7 mouse cellular contexts compared by ENCODE assay signal in genomic region chr17:55957168-55957567, GRCm38 (mm10). TPM values are rescaled to one million over a fixed set of nuclear protein-coding genes. Genes with fewer than 3 reads are reported as not detected.
DNase-seq lines count a peak whose midpoint lies in the region; ATAC-seq and TF ChIP-seq lines count a peak whose summit lies in the region.

No protein-coding gene starts in this region.

- no peak overlapping the region for H3K27ac ChIP-seq in MEL (ENCODE audit: control insufficient read depth, low read depth, low read length)
- H3K27ac ChIP-seq in bone marrow, adult 2 months (ENCODE audit: control insufficient read depth, insufficient read depth, low read depth, low read length, poor library complexity) = no peak overlapping the region
- peak overlapping the region; percentile 58; the same call in 1 of the 2 replicates for H3K27ac ChIP-seq in hindbrain, embryonic 13.5 days

- peaks cover 6 to 15% of the 10 kb centered on the region in 2 experiments; a peak in 3 of 4 replicates for H3K4me1 ChIP-seq in MEL (ENCODE audit: control insufficient read depth in 1 of 2, insufficient read depth in 2 of 2, low read length in 2 of 2)
- H3K4me1 ChIP-seq in bone marrow, adult 2 months (ENCODE audit: control insufficient read depth, insufficient read depth, low read length) = peaks cover 1% of the 10 kb centered on the region; the same call in 1 of the 2 replicates
- peaks cover 43% of the 10 kb centered on the region for H3K4me1 ChIP-seq in hindbrain, embryonic 13.5 days (replicated peaks)

- H3K79me2 ChIP-seq in MEL (ENCODE audit: control insufficient read depth, insufficient read depth, low read length, poor library complexity) = peaks cover 10% of the 10 kb centered on the region

- 0 out of 2 replicates have a peak, but pooled peaks have one; percentile 38 for ATAC-seq in erythroid progenitor cell, adult 5-6 weeks (replicated peaks; ENCODE audit: low FRiP score, poor library complexity, severe bottlenecking)
- ATAC-seq in hindbrain, embryonic 13.5 days (ENCODE audit: low FRiP score) = no peak
- peak; percentile 43 for ATAC-seq in megakaryocyte progenitor cell, adult 5-6 weeks (replicated peaks; ENCODE audit: poor library complexity)

- no peak; a peak in 1 of 4 replicates for TF ChIP-seq POLR2A in MEL (IDR thresholded peaks at IDR 0.05; ENCODE audit: control insufficient read depth in 1 of 2, insufficient read depth in 1 of 2, low read depth in 1 of 2, low read length in 2 of 2, poor library complexity in 1 of 2)
- TF ChIP-seq POLR2A in bone marrow, adult 2 months (IDR thresholded peaks at IDR 0.05; ENCODE audit: borderline replicate concordance, control insufficient read depth, low read depth, low read length) = no peak

- H3K9ac ChIP-seq in MEL (ENCODE audit: control insufficient read depth, low read depth, low read length, poor library complexity, severe bottlenecking) = no peak overlapping the region
- H3K9ac ChIP-seq in hindbrain, embryonic 13.5 days = peak overlapping the region; percentile 59; the same call in 1 of the 2 replicates

- peak; percentile 79 for DNase-seq in MEL (ENCODE audit: low read depth, low spot score)
- peak; percentile 74 to 86 for DNase-seq in layer of hippocampus, postnatal 25 days (ENCODE audit: extremely low spot score in 1 of 2, low spot score in 1 of 2)
- DNase-seq in right cerebral cortex, postnatal 4 days = peak; percentile 84

- peak; percentile 88 for TF ChIP-seq RAD21 in MEL (IDR thresholded peaks at IDR 0.05; ENCODE audit: low read depth, low read length)

- peak; percentile 83 to 89 (median 87) for TF ChIP-seq CTCF in MEL (IDR thresholded peaks at IDR 0.05 in 2 of 3, conservative IDR thresholded peaks at IDR 0.05 in 1 of 3; ENCODE audit: control insufficient read depth in 1 of 3, insufficient read depth in 1 of 3, low read depth in 2 of 3, low read length in 3 of 3, poor library complexity in 1 of 3, severe bottlenecking in 1 of 3)
- peak; percentile 84 for TF ChIP-seq CTCF in bone marrow, adult 2 months (IDR thresholded peaks at IDR 0.05; ENCODE audit: control insufficient read depth, insufficient read depth, low read length)

- peaks cover 0 to 1% of the 10 kb centered on the region in 2 experiments; a peak in 2 of 4 replicates for H3K27me3 ChIP-seq in MEL (ENCODE audit: control insufficient read depth in 1 of 2, insufficient read depth in 2 of 2, low read length in 2 of 2)
- peaks cover 23% of the 10 kb centered on the region for H3K27me3 ChIP-seq in hindbrain, embryonic 13.5 days

- peak overlapping the region; percentile 65 for H3K4me2 ChIP-seq in hindbrain, embryonic 13.5 days

- peaks cover 0 to 5% of the 10 kb centered on the region in 2 experiments; a peak in 1 of 4 replicates for H3K36me3 ChIP-seq in MEL (ENCODE audit: control insufficient read depth in 1 of 2, insufficient read depth in 2 of 2, low read length in 2 of 2)
- H3K36me3 ChIP-seq in hindbrain, embryonic 13.5 days = peaks cover 16% of the 10 kb centered on the region

- H3K9me3 ChIP-seq in MEL (replicated peaks; ENCODE audit: insufficient read depth, low read length) = no peaks in the 10 kb centered on the region
- no peaks in the 10 kb centered on the region for H3K9me3 ChIP-seq in hindbrain, embryonic 13.5 days

- no peak for TF ChIP-seq EP300 in MEL (IDR thresholded peaks at IDR 0.05; ENCODE audit: low read depth in 1 of 2, low read length in 2 of 2)

- H3K4me3 ChIP-seq in MEL (ENCODE audit: control insufficient read depth in 1 of 2, insufficient read depth in 1 of 2, low read depth in 2 of 2, low read length in 2 of 2) = peak overlapping the region in 1 of 2 experiments; percentile 38; a peak in 1 of 4 replicates
- H3K4me3 ChIP-seq in bone marrow, adult 2 months (replicated peaks; ENCODE audit: control insufficient read depth, low read depth, low read length) = no peak overlapping the region
- H3K4me3 ChIP-seq in hindbrain, embryonic 13.5 days = no peak overlapping the region

- WGBS in bone marrow, adult 2 months = 29% methylated on average over 9 of the region's 9 CpGs
- 15% methylated on average over 9 of the region's 9 CpGs for WGBS in hindbrain, embryonic 13.5 days

TF ChIP-seq in MEL, 35 proteins besides CTCF, POLR2A, EP300 and RAD21 (continues in another document):
- TF ChIP-seq JUND (IDR thresholded peaks at IDR 0.05; ENCODE audit: low read depth, low read length) = no peak
- TF ChIP-seq BHLHE40 (IDR thresholded peaks at IDR 0.05; ENCODE audit: borderline replicate concordance, low read depth, low read length) = 0 out of 2 replicates have a peak, but pooled peaks have one; percentile 26
- no peak for TF ChIP-seq POLR2AphosphoS2 (IDR thresholded peaks at IDR 0.05; ENCODE audit: low read length)
- TF ChIP-seq TCF12 (IDR thresholded peaks at IDR 0.05; ENCODE audit: low read depth, low read length) = peak; percentile 24; the same call in 1 of the 2 replicates
- peak; percentile 45; the same call in 1 of the 2 replicates for TF ChIP-seq HCFC1 (IDR thresholded peaks at IDR 0.05; ENCODE audit: low read depth, low read length)

RNA-seq across cellular contexts. Expression of gene Yju2, which starts 1.7 kb away (rescaled TPM):
- 17.6 and 18.6 TPM in 2 replicates for total RNA-seq in MEL (2012; rRNA removed)
- 10 to 100 TPM; 25.2 to 91.8 TPM for polyA plus RNA-seq in MEL (2012; ENCODE audit: insufficient read depth in 1 of 2, insufficient read length in 2 of 2, low read depth in 1 of 2, low replicate concordance in 2 of 2, missing spikeins in 1 of 2)
- polyA plus RNA-seq in bone marrow, adult 2 months (2011; ENCODE audit: insufficient read depth, insufficient read length, low replicate concordance, missing spikeins) = 9.3 and 12.3 TPM in 2 replicates
- total RNA-seq in erythroid progenitor cell, adult 5-6 weeks (2015; ENCODE audit: low replicate concordance) = 3.8 and 5.4 TPM in 2 replicates
- 1.7 and 5.4 TPM in 2 replicates for total RNA-seq in erythroid progenitor cell, adult 5-6 weeks (2017; ENCODE audit: low replicate concordance)
- 23.2 and 25.2 TPM in 2 replicates for polyA plus RNA-seq in hindbrain, embryonic 13.5 days (2015; fragmentation: Nextera tagmentation; extraction: Ambion mirVana)
- 10 to 100 TPM; 16.7 to 16.9 TPM for total RNA-seq in layer of hippocampus, postnatal 25 days (2021)
- total RNA-seq in megakaryocyte progenitor cell, adult 5-6 weeks (2015) = 7.4 and 11.0 TPM in 2 replicates
- total RNA-seq in megakaryocyte progenitor cell, adult 5-6 weeks (2017) = 21.8 and 23.3 TPM in 2 replicates

RNA-seq across cellular contexts. Expression of gene Ebi3, which starts 4.7 kb away (rescaled TPM):
- 0.15 TPM in 1 of 2 replicates, not detected in the other for total RNA-seq in MEL (2012; rRNA removed)
- under 1 TPM in 1 of 2 experiments, not detected in 1; 0.86 TPM for polyA plus RNA-seq in MEL (2012; ENCODE audit: insufficient read depth in 1 of 2, insufficient read length in 2 of 2, low read depth in 1 of 2, low replicate concordance in 2 of 2, missing spikeins in 1 of 2)
- polyA plus RNA-seq in bone marrow, adult 2 months (2011; ENCODE audit: insufficient read depth, insufficient read length, low replicate concordance, missing spikeins) = 8.5 and 34.4 TPM in 2 replicates
- 5.4 and 6.8 TPM in 2 replicates for total RNA-seq in erythroid progenitor cell, adult 5-6 weeks (2015; ENCODE audit: low replicate concordance)
- 4.0 and 16.4 TPM in 2 replicates for total RNA-seq in erythroid progenitor cell, adult 5-6 weeks (2017; ENCODE audit: low replicate concordance)
- 5.0 and 6.8 TPM in 2 replicates for polyA plus RNA-seq in hindbrain, embryonic 13.5 days (2015; fragmentation: Nextera tagmentation; extraction: Ambion mirVana)
- 1 to 10 TPM; 2.3 to 2.8 TPM for total RNA-seq in layer of hippocampus, postnatal 25 days (2021)
- 14.4 and 20.5 TPM in 2 replicates for total RNA-seq in megakaryocyte progenitor cell, adult 5-6 weeks (2015)
- total RNA-seq in megakaryocyte progenitor cell, adult 5-6 weeks (2017) = 13.8 and 17.7 TPM in 2 replicates

RNA-seq across cellular contexts. Expression of gene Zfp119b, which starts 7.9 kb away (rescaled TPM):
- 1.6 and 2.0 TPM in 2 replicates for total RNA-seq in MEL (2012; rRNA removed)
- 1 to 10 TPM in 1 of 2 experiments, not detected in 1; 1.1 TPM for polyA plus RNA-seq in MEL (2012; ENCODE audit: insufficient read depth in 1 of 2, insufficient read length in 2 of 2, low read depth in 1 of 2, low replicate concordance in 2 of 2, missing spikeins in 1 of 2)
- polyA plus RNA-seq in bone marrow, adult 2 months (2011; ENCODE audit: insufficient read depth, insufficient read length, low replicate concordance, missing spikeins) = 1.4 TPM in 1 of 2 replicates, not detected in the other
- total RNA-seq in erythroid progenitor cell, adult 5-6 weeks (2015; ENCODE audit: low replicate concordance) = 1.4 TPM in 1 of 2 replicates, not detected in the other
- total RNA-seq in erythroid progenitor cell, adult 5-6 weeks (2017; ENCODE audit: low replicate concordance) = 1.2 and 6.4 TPM in 2 replicates
- 8.2 and 8.7 TPM in 2 replicates for polyA plus RNA-seq in hindbrain, embryonic 13.5 days (2015; fragmentation: Nextera tagmentation; extraction: Ambion mirVana)
- total RNA-seq in layer of hippocampus, postnatal 25 days (2021) = 1 to 10 TPM; 3.1 to 3.4 TPM
- total RNA-seq in megakaryocyte progenitor cell, adult 5-6 weeks (2015) = 3.8 and 5.5 TPM in 2 replicates
- total RNA-seq in megakaryocyte progenitor cell, adult 5-6 weeks (2017) = 4.8 and 5.2 TPM in 2 replicates

RNA-seq across cellular contexts. Expression of gene Shd, which starts 13.1 kb away (rescaled TPM):
- 0.26 and 0.31 TPM in 2 replicates for total RNA-seq in MEL (2012; rRNA removed)
- under 1 TPM in 1 of 2 experiments, not detected in 1; 0.89 TPM for polyA plus RNA-seq in MEL (2012; ENCODE audit: insufficient read depth in 1 of 2, insufficient read length in 2 of 2, low read depth in 1 of 2, low replicate concordance in 2 of 2, missing spikeins in 1 of 2)
- 1.6 TPM in 1 of 2 replicates, not detected in the other for polyA plus RNA-seq in bone marrow, adult 2 months (2011; ENCODE audit: insufficient read depth, insufficient read length, low replicate concordance, missing spikeins)
- total RNA-seq in erythroid progenitor cell, adult 5-6 weeks (2015; ENCODE audit: low replicate concordance) = not detected in 2 replicates
- not detected in 2 replicates for total RNA-seq in erythroid progenitor cell, adult 5-6 weeks (2017; ENCODE audit: low replicate concordance)
- 170 and 182 TPM in 2 replicates for polyA plus RNA-seq in hindbrain, embryonic 13.5 days (2015; fragmentation: Nextera tagmentation; extraction: Ambion mirVana)
- total RNA-seq in layer of hippocampus, postnatal 25 days (2021) = 10 to 100 TPM; 24.3 to 29.0 TPM
- 0.39 and 0.98 TPM in 2 replicates for total RNA-seq in megakaryocyte progenitor cell, adult 5-6 weeks (2015)
- not detected in 2 replicates for total RNA-seq in megakaryocyte progenitor cell, adult 5-6 weeks (2017)

RNA-seq across cellular contexts. Expression of gene Fsd1, which starts 29.1 kb away (rescaled TPM):
- not detected in 2 replicates for total RNA-seq in MEL (2012; rRNA removed)
- not detected for polyA plus RNA-seq in MEL (2012; ENCODE audit: insufficient read depth in 1 of 2, insufficient read length in 2 of 2, low read depth in 1 of 2, low replicate concordance in 2 of 2, missing spikeins in 1 of 2)
- polyA plus RNA-seq in bone marrow, adult 2 months (2011; ENCODE audit: insufficient read depth, insufficient read length, low replicate concordance, missing spikeins) = not detected in 2 replicates
- not detected in 2 replicates for total RNA-seq in erythroid progenitor cell, adult 5-6 weeks (2015; ENCODE audit: low replicate concordance)
- not detected in 2 replicates for total RNA-seq in erythroid progenitor cell, adult 5-6 weeks (2017; ENCODE audit: low replicate concordance)
- polyA plus RNA-seq in hindbrain, embryonic 13.5 days (2015; fragmentation: Nextera tagmentation; extraction: Ambion mirVana) = 159 and 172 TPM in 2 replicates
- total RNA-seq in layer of hippocampus, postnatal 25 days (2021) = 10 to 100 TPM; 72.4 to 82.6 TPM
- not detected in 2 replicates for total RNA-seq in megakaryocyte progenitor cell, adult 5-6 weeks (2015)
- not detected in 2 replicates for total RNA-seq in megakaryocyte progenitor cell, adult 5-6 weeks (2017)
